Mouse (Mus musculus): ENCODE data around the gene Arhgef10l. TPM values are rescaled to one million over a fixed set of nuclear protein-coding genes. Genes with fewer than 3 reads are reported as not detected.

The Arhgef10l gene
- 4.2 TPM for polyA plus RNA-seq (2014; fragmentation: Illumina TruSeq; extraction: RNeasy Lipid Tissue Mini Kit (QIAGEN cat#74804); ENCODE audit: low read depth, low replicate concordance)

DNA sequence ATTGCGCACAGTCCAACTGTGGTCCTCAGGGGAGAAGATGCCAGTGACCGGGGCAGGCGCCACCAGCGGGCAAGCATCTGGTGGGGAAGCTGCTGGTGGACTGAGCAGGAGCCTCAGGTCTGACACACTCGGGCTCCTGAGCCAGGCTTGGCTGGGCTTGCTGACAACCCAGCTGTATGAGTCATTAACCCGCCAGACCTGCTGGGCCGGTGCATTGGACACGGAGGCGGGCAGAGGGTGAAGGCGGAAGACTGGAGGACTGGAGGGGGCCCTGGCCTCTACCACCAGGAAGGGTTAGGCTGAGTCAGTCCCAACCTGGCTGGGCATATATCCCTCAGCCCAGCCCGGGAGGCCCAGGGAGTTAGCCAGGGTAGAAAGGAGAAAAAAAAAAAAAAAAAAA is at the start of gene Arhgef10l:
Arhgef10l (minus strand) TSS at position 253 of the 400 bp plus-strand sequence.

GRCm38 (mm10) chr4:140700269-140701018 is 34.6 kb upstream of the Arhgef10l start, which contains the start of gene Rcc2:
Gene Rcc2 (plus strand): TSS chr4:140700541.

Other genes with a start within 250 kb of the Arhgef10l start
- gene Rcc2, start 34.5 kb upstream of the Arhgef10l start, polyA plus RNA-seq (2014; fragmentation: Illumina TruSeq; extraction: RNeasy Lipid Tissue Mini Kit (QIAGEN cat#74804); ENCODE audit: low read depth, low replicate concordance), result 1.1 TPM
- not detected for gene Padi6, start 76.6 kb upstream of the Arhgef10l start, polyA plus RNA-seq (2014; fragmentation: Illumina TruSeq; extraction: RNeasy Lipid Tissue Mini Kit (QIAGEN cat#74804); ENCODE audit: low read depth, low replicate concordance)
- not detected for gene Padi4, start 108.2 kb upstream of the Arhgef10l start, polyA plus RNA-seq (2014; fragmentation: Illumina TruSeq; extraction: RNeasy Lipid Tissue Mini Kit (QIAGEN cat#74804); ENCODE audit: low read depth, low replicate concordance)
- gene Padi3, start 144.6 kb upstream of the Arhgef10l start, polyA plus RNA-seq (2014; fragmentation: Illumina TruSeq; extraction: RNeasy Lipid Tissue Mini Kit (QIAGEN cat#74804); ENCODE audit: low read depth, low replicate concordance), result not detected
- gene Padi1, start 179.8 kb upstream of the Arhgef10l start, polyA plus RNA-seq (2014; fragmentation: Illumina TruSeq; extraction: RNeasy Lipid Tissue Mini Kit (QIAGEN cat#74804); ENCODE audit: low read depth, low replicate concordance), result not detected
- 0.13 TPM for gene Padi2, start 240.3 kb upstream of the Arhgef10l start, polyA plus RNA-seq (2014; fragmentation: Illumina TruSeq; extraction: RNeasy Lipid Tissue Mini Kit (QIAGEN cat#74804); ENCODE audit: low read depth, low replicate concordance)

Measured in liver, adult 10 weeks (tissue).